Mouse (Mus musculus) myocyte (in vitro differentiated cells): Measurements from ENCODE around the gene Draxin. TPM values are rescaled to one million over a fixed set of nuclear protein-coding genes. Genes with fewer than 3 reads are reported as not detected.

Source experiments
- H3K27me3 ChIP-seq: one replicate; pipeline ENCODE4 v1.6.1; 2011; ENCODE audit not compliant: control insufficient read depth, insufficient read depth, insufficient read length
- H3K36me3 ChIP-seq: one replicate; pipeline ENCODE4 v1.6.1; 2011; ENCODE audit not compliant: control insufficient read depth, insufficient read depth
- H3K4me2 ChIP-seq: one replicate; pipeline ENCODE4 v1.6.1; 2011; ENCODE audit warnings: low read depth, control low read depth
- H3K4me3 ChIP-seq: one replicate; pipeline ENCODE4 v1.5.1; 2011; ENCODE audit warnings: mild to moderate bottlenecking, control low read depth, moderate library complexity
- H3K79me2 ChIP-seq: one replicate; pipeline ENCODE4 v1.6.1; 2011; ENCODE audit not compliant: control insufficient read depth, insufficient read depth
- H3ac ChIP-seq: one replicate; pipeline ENCODE4 v1.6.1; 2011; ENCODE audit not compliant: control insufficient read depth, insufficient read length
- CEBPB ChIP-seq: IDR thresholded peaks from 2 replicates; pipeline ENCODE4 v1.6.1; 2011; ENCODE audit warnings: mild to moderate bottlenecking, moderate library complexity; ENCODE audit not compliant: poor library complexity, insufficient read depth, severe bottlenecking
- E2F4 ChIP-seq: IDR thresholded peaks from one replicate; pipeline ENCODE4 v1.6.1; 2011; ENCODE audit warnings: mild to moderate bottlenecking, control low read depth, moderate library complexity; ENCODE audit not compliant: insufficient read depth
- MAX ChIP-seq: IDR thresholded peaks from one replicate; pipeline ENCODE4 v1.6.1; 2011; ENCODE audit warnings: low read depth, mild to moderate bottlenecking, control low read depth
- MYOD1 ChIP-seq, 3 experiments: IDR thresholded peaks; one replicate each; pipeline ENCODE4 v1.6.1; 2011; ENCODE audit warnings: control low read depth in 2 of 3, low read depth in 2 of 3, mild to moderate bottlenecking in 2 of 3, moderate library complexity in 1 of 3; ENCODE audit not compliant: insufficient read length in 2 of 3, control insufficient read depth in 1 of 3
- MYOG ChIP-seq, 3 experiments: IDR thresholded peaks; one replicate each; pipeline ENCODE4 v1.6.1; 2011; ENCODE audit warnings: control low read depth in 2 of 3, low read depth in 2 of 3, mild to moderate bottlenecking in 2 of 3; ENCODE audit not compliant: insufficient read length in 2 of 3, control insufficient read depth in 1 of 3, insufficient read depth in 1 of 3
- POLR2A ChIP-seq: IDR thresholded peaks from one replicate; pipeline ENCODE4 v1.6.1; 2011; ENCODE audit warnings: low read depth, mild to moderate bottlenecking, control low read depth, moderate library complexity; ENCODE audit not compliant: insufficient read length
- POLR2AphosphoS2 ChIP-seq: IDR thresholded peaks from one replicate; pipeline ENCODE4 v1.6.1; 2011; ENCODE audit warnings: low read depth, control low read depth; ENCODE audit not compliant: insufficient read length
- REST ChIP-seq: IDR thresholded peaks from one replicate; pipeline ENCODE4 v1.6.1; 2011; ENCODE audit warnings: mild to moderate bottlenecking, control low read depth, moderate library complexity; ENCODE audit not compliant: insufficient read depth, insufficient read length
- SRF ChIP-seq: IDR thresholded peaks from one replicate; pipeline ENCODE4 v1.6.1; 2011; ENCODE audit warnings: low read depth; ENCODE audit not compliant: control insufficient read depth, insufficient read length
- TCF12 ChIP-seq: IDR thresholded peaks from one replicate; pipeline ENCODE4 v1.6.1; 2011; ENCODE audit warnings: mild to moderate bottlenecking, control low read depth; ENCODE audit not compliant: poor library complexity, insufficient read depth, severe bottlenecking
- TCF3 ChIP-seq: IDR thresholded peaks from one replicate; pipeline ENCODE4 v1.6.1; 2011; ENCODE audit warnings: low read depth, control low read depth; ENCODE audit not compliant: insufficient read length
- USF1 ChIP-seq: IDR thresholded peaks from one replicate; pipeline ENCODE4 v1.6.1; 2011; ENCODE audit warnings: low read depth, mild to moderate bottlenecking, control low read depth, moderate library complexity
- polyA plus RNA-seq: library from polyadenylated mRNA; unstranded; fragments of >200 nt; fragmentation: generic; extraction: Trizol; gene quantifications from one replicate; pipeline ENCODE4 v1.2.1, GENCODE M21; 2012; ENCODE audit warnings: missing spikeins

Gene Draxin
- polyA plus RNA-seq, 1 experiment: 0.04 TPM

- no peak overlapping the region for H3ac ChIP-seq
- peak in 1 of 3 experiments; percentile 53 for TF ChIP-seq MYOG (IDR thresholded peaks at IDR 0.05; ENCODE audit: control insufficient read depth in 1 of 3, insufficient read depth in 1 of 3, insufficient read length in 2 of 3, low read depth in 2 of 3)
- no peak for TF ChIP-seq USF1
- H3K4me3 ChIP-seq: no peak overlapping the region
- H3K27me3 ChIP-seq: peaks cover 17% of the 10 kb centered on the region
- no peaks in the 10 kb centered on the region for H3K36me3 ChIP-seq
- no peaks in the 10 kb centered on the region for H3K79me2 ChIP-seq
- no peak overlapping the region for H3K4me2 ChIP-seq
Observed at GRCm38 (mm10) chr4:148107621-148108291, 22.7 kb downstream of the Draxin start.

- Histone ChIP-seq H3K79me2 (no peaks in the 10 kb centered on the region), H3ac (no peak overlapping the region), H3K36me3 (no peaks in the 10 kb centered on the region), H3K4me2 (no peak overlapping the region), H3K27me3 (peaks cover 29% of the 10 kb centered on the region), H3K4me3 (no peak overlapping the region)
- TF ChIP-seq MYOG (IDR thresholded peaks at IDR 0.05; ENCODE audit: control insufficient read depth in 1 of 3, insufficient read depth in 1 of 3, insufficient read length in 2 of 3, low read depth in 2 of 3) (no peak), CEBPB (no peak), TCF3 (no peak), USF1 (no peak), POLR2AphosphoS2 (no peak), REST (no peak), E2F4 (no peak), POLR2A (no peak), MAX (no peak), MYOD1 (IDR thresholded peaks at IDR 0.05; ENCODE audit: control insufficient read depth in 1 of 3, insufficient read length in 2 of 3, low read depth in 2 of 3) (no peak), SRF (no peak), TCF12 (no peak)
Observed at GRCm38 (mm10) chr4:148104146-148104545, 26.4 kb downstream of the Draxin start.

- no peak overlapping the region for H3ac ChIP-seq
- no peaks in the 10 kb centered on the region for H3K79me2 ChIP-seq
- H3K4me2 ChIP-seq: no peak overlapping the region
- no peak overlapping the region for H3K4me3 ChIP-seq
- H3K36me3 ChIP-seq: no peaks in the 10 kb centered on the region
- peaks cover 36% of the 10 kb centered on the region for H3K27me3 ChIP-seq
- TF ChIP-seq MYOG (IDR thresholded peaks at IDR 0.05; ENCODE audit: control insufficient read depth in 1 of 3, insufficient read depth in 1 of 3, insufficient read length in 2 of 3, low read depth in 2 of 3) (peak in 2 of 3 experiments; percentile 22 to 70), MYOD1 (IDR thresholded peaks at IDR 0.05; ENCODE audit: control insufficient read depth in 1 of 3, insufficient read length in 2 of 3, low read depth in 2 of 3) (peak in 2 of 3 experiments; percentile 50 to 56), TCF12 (no peak)
Observed at GRCm38 (mm10) chr4:148101801-148102527, 28.5 kb downstream of the Draxin start.

- H3K4me2 ChIP-seq: no peak overlapping the region
- no peaks in the 10 kb centered on the region for H3K36me3 ChIP-seq
- H3K4me3 ChIP-seq: no peak overlapping the region
- TF ChIP-seq SRF (no peak), CEBPB (no peak), MYOD1 (IDR thresholded peaks at IDR 0.05; ENCODE audit: control insufficient read depth in 1 of 3, insufficient read length in 2 of 3, low read depth in 2 of 3) (no peak), USF1 (no peak), MYOG (IDR thresholded peaks at IDR 0.05; ENCODE audit: control insufficient read depth in 1 of 3, insufficient read depth in 1 of 3, insufficient read length in 2 of 3, low read depth in 2 of 3) (no peak), POLR2AphosphoS2 (no peak), E2F4 (no peak), REST (no peak), MAX (no peak), POLR2A (no peak), TCF12 (no peak), TCF3 (no peak)
- H3K79me2 ChIP-seq: no peaks in the 10 kb centered on the region
- no peak overlapping the region for H3ac ChIP-seq
- peaks cover 41% of the 10 kb centered on the region for H3K27me3 ChIP-seq
Observed at GRCm38 (mm10) chr4:148098666-148099065, 31.8 kb downstream of the Draxin start.

- Histone ChIP-seq H3K27me3 (peaks cover 41% of the 10 kb centered on the region), H3K36me3 (no peaks in the 10 kb centered on the region), H3K4me2 (no peak overlapping the region), H3ac (no peak overlapping the region), H3K79me2 (no peaks in the 10 kb centered on the region), H3K4me3 (no peak overlapping the region)
- no peak for TF ChIP-seq SRF
- peak in 1 of 3 experiments; percentile 50 for TF ChIP-seq MYOD1 (IDR thresholded peaks at IDR 0.05; ENCODE audit: control insufficient read depth in 1 of 3, insufficient read length in 2 of 3, low read depth in 2 of 3)
- peak in 1 of 3 experiments; percentile 44 for TF ChIP-seq MYOG (IDR thresholded peaks at IDR 0.05; ENCODE audit: control insufficient read depth in 1 of 3, insufficient read depth in 1 of 3, insufficient read length in 2 of 3, low read depth in 2 of 3)
- no peak for TF ChIP-seq TCF12
Observed at GRCm38 (mm10) chr4:148097936-148098335, 32.6 kb downstream of the Draxin start.
